Mouse (Mus musculus) forebrain, embryonic 13.5 days (tissue): Measurements from ENCODE around the gene Vat1. TPM values are rescaled to one million over a fixed set of nuclear protein-coding genes. Genes with fewer than 3 reads are reported as not detected.
"Not testable (repeated sequence)": the region's sequence is repeated elsewhere in the genome, so short reads cannot be mapped to it uniquely, and the experiment has no call there.

Experiments
- ATAC-seq: fragments of 200-750 bp; cut with Nextera tagmentation; 2 replicates; pipeline ENCODE4 v1.8.0; 2017
- H3K27ac ChIP-seq: fragments of 300-500 bp; sonication (generic); 2 replicates; pipeline ENCODE4 v1.5.1; 2015; ENCODE audit warnings: inconsistent platforms, mild to moderate bottlenecking, moderate library complexity
- H3K27me3 ChIP-seq: fragments of 300-500 bp; sonication (generic); 2 replicates; pipeline ENCODE4 v1.6.1; 2015; ENCODE audit warnings: mild to moderate bottlenecking, inconsistent platforms
- H3K36me3 ChIP-seq: fragments of 300-500 bp; sonication (generic); 2 replicates; pipeline ENCODE4 v1.6.1; 2015; ENCODE audit warnings: mild to moderate bottlenecking, inconsistent platforms; ENCODE audit not compliant: poor library complexity, severe bottlenecking
- H3K4me1 ChIP-seq: fragments of 300-500 bp; sonication (generic); 2 replicates; pipeline ENCODE4 v1.6.1; 2015; ENCODE audit warnings: inconsistent platforms
- H3K4me2 ChIP-seq: fragments of 300-500 bp; sonication (generic); 2 replicates; pipeline ENCODE4 v1.6.1; 2015; ENCODE audit warnings: inconsistent platforms, mild to moderate bottlenecking, moderate library complexity
- H3K4me3 ChIP-seq: fragments of 300-500 bp; sonication (generic); 2 replicates; pipeline ENCODE4 v1.5.1; 2015; ENCODE audit warnings: mild to moderate bottlenecking, inconsistent platforms
- H3K9ac ChIP-seq: fragments of 300-500 bp; sonication (generic); 2 replicates; pipeline ENCODE4 v1.6.1; 2015; ENCODE audit warnings: mild to moderate bottlenecking, inconsistent platforms
- H3K9me3 ChIP-seq: fragments of 300-500 bp; sonication (generic); replicated peaks from 2 replicates; pipeline ENCODE4 v1.6.1; 2016; ENCODE audit warnings: inconsistent platforms
- WGBS: fragments of 180-500 bp; shearing (Covaris S2); methylation state at CpG from one replicate; pipeline ENCODE4 v1.1.7; 2015; 5-methylcytosine and 5-hydroxymethylcytosine counted together
- polyA plus RNA-seq: library from polyadenylated mRNA; unstranded; fragments of >200 nt; fragmentation: Nextera tagmentation; extraction: Ambion mirVana; gene quantifications from 2 replicates; pipeline ENCODE4 v1.2.1, GENCODE M21; 2015

The Vat1 gene
- polyA plus RNA-seq, 1 experiment from 2014 or later: 67.0 TPM

- Histone ChIP-seq H3K4me3 (no peak overlapping the region), H3K27me3 (no peaks in the 10 kb centered on the region), H3K4me2 (no peak overlapping the region), H3K9ac (no peak overlapping the region), H3K9me3 (no peaks in the 10 kb centered on the region), H3K27ac (no peak overlapping the region), H3K4me1 (peaks cover 11% of the 10 kb centered on the region), H3K36me3 (peaks cover 8% of the 10 kb centered on the region)
- ATAC-seq: no peak
- WGBS: 82% methylated on average over 3 of the region's 3 CpGs
Measured at GRCm38 (mm10) chr11:101450394-101450793, 15.6 kb downstream of the Vat1 start.

DNA sequence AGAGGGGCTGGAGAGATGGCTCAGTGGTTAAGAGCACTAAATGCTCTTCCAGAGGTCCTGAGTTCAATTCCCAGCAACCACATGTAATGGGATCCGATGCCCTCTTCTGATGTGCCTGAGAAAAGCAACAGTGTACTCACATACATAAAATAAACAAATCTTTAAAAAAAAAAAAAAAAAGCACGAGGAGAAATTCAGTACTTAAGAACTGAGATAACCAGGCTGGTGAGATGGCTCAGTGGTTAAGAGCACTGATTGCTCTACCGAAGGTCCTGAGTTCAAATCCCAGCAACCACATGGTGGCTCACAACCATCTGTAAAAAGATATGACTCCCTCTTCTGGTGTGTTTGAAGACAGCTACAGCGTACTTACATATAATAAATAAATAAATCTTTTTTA is 16.4 kb downstream of the Vat1 start:
- H3K27me3 ChIP-seq, H3K27ac ChIP-seq, H3K9ac ChIP-seq, H3K9me3 ChIP-seq, H3K4me3 ChIP-seq, ATAC-seq, H3K4me2 ChIP-seq: not testable (repeated sequence)
- Histone ChIP-seq H3K4me1 (peaks cover 10% of the 10 kb centered on the region), H3K36me3 (peaks cover 16% of the 10 kb centered on the region)
- WGBS: 87% methylated on average over 4 of the region's 4 CpGs

- peaks cover 12% of the 10 kb centered on the region for H3K4me1 ChIP-seq
- H3K9me3 ChIP-seq: no peaks in the 10 kb centered on the region
- no peak overlapping the region for H3K4me3 ChIP-seq
- H3K36me3 ChIP-seq: peaks cover 23% of the 10 kb centered on the region
- WGBS: 78% methylated on average over 4 of the region's 4 CpGs
- no peak overlapping the region for H3K27ac ChIP-seq
- no peak overlapping the region for H3K4me2 ChIP-seq
- no peak for ATAC-seq
- no peaks in the 10 kb centered on the region for H3K27me3 ChIP-seq
- no peak overlapping the region for H3K9ac ChIP-seq
Measured at GRCm38 (mm10) chr11:101448899-101449298, 17.1 kb downstream of the Vat1 start.

DNA sequence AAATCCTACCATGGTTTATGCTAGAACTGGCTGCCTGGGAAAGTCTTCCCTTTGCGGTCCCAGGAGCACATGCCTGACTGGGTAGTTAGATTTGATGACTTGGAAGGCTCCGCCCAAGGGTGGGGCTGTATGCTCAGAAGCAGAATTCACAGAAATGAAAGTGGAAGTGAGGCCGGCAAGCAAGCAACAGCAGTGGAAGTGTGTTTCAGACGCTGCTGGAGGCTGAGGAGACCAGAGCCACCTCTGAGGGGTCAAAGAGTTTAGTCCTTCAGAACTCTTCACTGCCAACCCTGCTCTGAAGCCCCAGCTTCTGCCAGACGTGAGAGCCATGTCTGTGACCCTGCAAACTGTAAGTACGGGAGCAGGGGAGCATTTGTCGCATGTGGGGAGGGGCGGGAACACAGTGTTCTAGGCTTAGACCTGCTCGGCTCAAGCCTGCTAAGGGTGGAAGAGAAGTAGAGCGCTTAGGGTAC is 17.7 kb downstream of the Vat1 start, which contains the start of gene Ifi35:
TSS of gene Ifi35 (plus strand) at position 134 of the 473 bp plus-strand sequence.
- Histone ChIP-seq H3K4me3 (0 out of 2 replicates have a peak within 1 kb of the TSS, but pooled peaks have one; percentile 10), H3K4me2 (0 out of 2 replicates have a peak within 1 kb of the TSS, but pooled peaks have one; percentile 22), H3K36me3 (peaks cover 29% of the 10 kb centered on the region)

DNA sequence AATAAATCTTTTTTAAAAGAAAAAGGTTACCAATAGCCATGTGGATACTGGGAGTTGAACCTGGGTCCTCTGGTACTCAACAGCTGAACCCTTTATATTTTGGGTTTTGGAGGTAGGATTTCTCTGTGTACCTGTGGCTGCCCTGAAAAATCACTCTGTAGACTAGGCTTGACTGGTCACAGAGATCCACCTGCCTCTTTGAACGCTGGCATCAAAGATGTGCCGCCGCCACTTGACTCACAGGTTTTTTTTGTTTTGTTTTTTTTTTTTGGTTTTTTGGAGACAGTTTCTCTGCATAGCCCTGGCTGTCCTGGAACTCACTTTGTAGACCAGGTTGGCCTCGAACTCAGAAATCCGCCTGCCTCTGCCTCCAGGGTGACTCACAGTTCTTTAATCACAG is 18.2 kb downstream of the Vat1 start:
- peaks cover 31% of the 10 kb centered on the region for H3K36me3 ChIP-seq
- no peak for ATAC-seq
- no peaks in the 10 kb centered on the region for H3K27me3 ChIP-seq
- 88% methylated on average over 5 of the region's 5 CpGs for WGBS
- no peaks in the 10 kb centered on the region for H3K9me3 ChIP-seq
- no peak overlapping the region for H3K27ac ChIP-seq
- no peak overlapping the region for H3K9ac ChIP-seq
- peaks cover 23% of the 10 kb centered on the region for H3K4me1 ChIP-seq
- H3K4me3 ChIP-seq: no peak overlapping the region
- H3K4me2 ChIP-seq: no peak overlapping the region

More for the DNA sequence above, 17.7 kb downstream of the Vat1 start, which contains the start of gene Ifi35:
- Histone ChIP-seq H3K27ac (no peak within 1 kb of the TSS), H3K9me3 (no peaks in the 10 kb centered on the region), H3K27me3 (no peaks in the 10 kb centered on the region), H3K9ac (no peak within 1 kb of the TSS), H3K4me1 (peaks cover 18% of the 10 kb centered on the region)
- no peak for ATAC-seq
- 44% methylated on average over 10 of the region's 10 CpGs for WGBS

DNA sequence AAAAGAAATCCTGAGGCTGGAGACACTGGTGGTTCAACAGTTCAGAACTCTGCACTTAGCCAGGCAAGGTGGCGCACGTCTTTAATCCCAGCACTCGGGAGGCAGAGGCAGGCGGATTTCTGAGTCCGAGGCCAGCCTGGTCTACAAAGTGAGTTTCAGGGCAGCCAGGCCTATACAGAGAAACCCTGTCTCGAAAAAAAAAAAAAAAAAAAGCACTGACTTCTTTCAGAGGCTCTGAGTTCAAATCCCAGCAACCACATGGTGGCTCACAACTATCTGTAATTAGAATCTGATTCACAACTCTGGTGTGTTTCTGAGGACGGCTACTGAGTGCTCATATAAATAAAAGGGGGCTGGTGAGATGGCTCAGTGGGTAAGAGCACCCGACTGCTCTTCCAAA is 19.2 kb downstream of the Vat1 start:
- peaks cover 23% of the 10 kb centered on the region for H3K4me1 ChIP-seq
- not testable (repeated sequence) for H3K4me2 ChIP-seq, H3K27me3 ChIP-seq, H3K9ac ChIP-seq, H3K4me3 ChIP-seq, H3K9me3 ChIP-seq, H3K27ac ChIP-seq, ATAC-seq
- H3K36me3 ChIP-seq: peaks cover 31% of the 10 kb centered on the region
- 91% methylated on average over 8 of the region's 8 CpGs for WGBS

GRCm38 (mm10) chr11:101446319-101446718 is 19.7 kb downstream of the Vat1 start:
- H3K9me3 ChIP-seq: no peaks in the 10 kb centered on the region
- H3K9ac ChIP-seq: no peak overlapping the region
- no peak overlapping the region for H3K4me3 ChIP-seq
- no peaks in the 10 kb centered on the region for H3K27me3 ChIP-seq
- ATAC-seq: no peak
- peaks cover 31% of the 10 kb centered on the region for H3K36me3 ChIP-seq
- WGBS: 96% methylated on average over 1 of the region's 1 CpGs
- peaks cover 23% of the 10 kb centered on the region for H3K4me1 ChIP-seq
- H3K27ac ChIP-seq: no peak overlapping the region
- H3K4me2 ChIP-seq: no peak overlapping the region

- WGBS: under 1% methylated on average over 14 of the region's 14 CpGs
- ATAC-seq: no peak
- peaks cover 31% of the 10 kb centered on the region for H3K36me3 ChIP-seq
Measured at GRCm38 (mm10) chr11:101442760-101443159, 23.3 kb downstream of the Vat1 start.

DNA sequence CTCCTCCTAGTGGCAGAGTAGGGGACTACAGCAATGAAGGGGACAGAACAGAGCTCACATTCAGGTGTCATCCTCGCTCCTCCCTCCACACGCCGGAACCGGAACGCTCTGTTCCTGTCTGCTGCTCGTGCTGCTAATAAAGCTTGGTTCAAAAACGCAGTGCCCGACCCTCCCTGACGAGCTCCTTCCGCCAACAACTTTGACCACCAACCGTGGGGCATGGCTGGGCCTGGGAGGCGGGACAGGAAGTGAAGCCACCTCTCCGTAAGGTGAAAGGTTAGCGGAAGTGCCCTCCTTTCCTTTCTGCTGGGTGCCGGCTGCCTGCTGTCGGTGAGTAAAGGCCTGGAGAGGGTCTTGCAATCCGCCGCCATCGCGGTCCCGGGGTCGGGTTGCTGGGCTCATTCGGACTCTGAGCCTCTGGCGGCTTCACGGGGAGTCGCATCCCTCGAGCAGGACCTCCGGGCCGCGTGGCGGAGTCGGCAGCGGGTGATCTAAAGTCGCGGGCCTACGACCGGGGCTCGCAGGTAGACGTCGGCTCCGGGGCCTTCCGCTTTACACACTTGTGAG is 23.8 kb downstream of the Vat1 start, which contains the start of gene Rpl27:
TSS of gene Rpl27 (plus strand) at position 172 of the 567 bp plus-strand sequence.
- WGBS: 0% methylated on average over 42 of the region's 42 CpGs
- peak; percentile 98 for ATAC-seq
- H3K4me1 ChIP-seq: peaks cover 23% of the 10 kb centered on the region
- peak within 1 kb of the TSS; percentile 85 for H3K4me3 ChIP-seq
- H3K36me3 ChIP-seq: peaks cover 31% of the 10 kb centered on the region
- peak within 1 kb of the TSS; percentile 97 for H3K9ac ChIP-seq
- H3K4me2 ChIP-seq: peak within 1 kb of the TSS; percentile 97
- peak within 1 kb of the TSS; percentile 92 for H3K27ac ChIP-seq
- no peaks in the 10 kb centered on the region for H3K9me3 ChIP-seq
- no peaks in the 10 kb centered on the region for H3K27me3 ChIP-seq

More at GRCm38 (mm10) chr11:101442760-101443159, 23.3 kb downstream of the Vat1 start:
- Histone ChIP-seq H3K4me1 (peaks cover 23% of the 10 kb centered on the region), H3K4me2 (peak overlapping the region; percentile 97), H3K9me3 (no peaks in the 10 kb centered on the region), H3K4me3 (peak overlapping the region; percentile 85), H3K27ac (peak overlapping the region; percentile 92), H3K27me3 (no peaks in the 10 kb centered on the region), H3K9ac (peak overlapping the region; percentile 97)

GRCm38 (mm10) chr11:101441450-101442126 is 24.4 kb downstream of the Vat1 start:
- H3K4me1 ChIP-seq: peaks cover 23% of the 10 kb centered on the region
- peak overlapping the region; percentile 85 for H3K4me3 ChIP-seq
- peaks cover 31% of the 10 kb centered on the region for H3K36me3 ChIP-seq
- H3K27me3 ChIP-seq, ATAC-seq, H3K9me3 ChIP-seq, H3K27ac ChIP-seq, H3K9ac ChIP-seq: not testable (repeated sequence)
- H3K4me2 ChIP-seq: peak overlapping the region; percentile 48
- WGBS: 37% methylated on average over 15 of the region's 15 CpGs

GRCm38 (mm10) chr11:101438006-101438405 is 28.0 kb downstream of the Vat1 start:
- H3K27ac ChIP-seq, H3K4me1 ChIP-seq, H3K9ac ChIP-seq, H3K27me3 ChIP-seq, H3K4me3 ChIP-seq, H3K4me2 ChIP-seq, H3K9me3 ChIP-seq, ATAC-seq: not testable (repeated sequence)
- 59% methylated on average over 3 of the region's 3 CpGs for WGBS
- H3K36me3 ChIP-seq: peaks cover 30% of the 10 kb centered on the region

DNA sequence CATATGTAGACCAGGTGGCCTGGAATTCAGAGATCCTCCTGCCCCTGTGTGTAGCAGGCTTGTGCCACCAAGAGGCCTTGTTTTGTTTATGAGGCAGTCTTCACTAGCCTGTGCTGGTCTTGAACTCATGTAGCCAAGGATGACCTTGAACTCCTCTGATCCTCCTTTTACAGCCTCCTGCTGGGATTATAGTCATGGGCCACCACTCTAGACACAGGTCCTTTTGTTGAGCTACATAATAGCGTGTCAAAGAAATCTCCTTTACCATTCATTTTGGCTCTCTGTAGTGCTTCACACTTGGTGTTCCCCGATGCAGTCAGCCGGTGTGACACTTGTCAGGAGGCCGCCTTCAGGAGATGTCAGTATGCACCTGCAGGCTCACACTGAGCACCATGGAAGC is 29.1 kb downstream of the Vat1 start:
- no peaks in the 10 kb centered on the region for H3K27me3 ChIP-seq
- no peak overlapping the region for H3K4me3 ChIP-seq
- H3K9ac ChIP-seq: no peak overlapping the region
- no peaks in the 10 kb centered on the region for H3K4me1 ChIP-seq
- H3K4me2 ChIP-seq: no peak overlapping the region
- 40% methylated on average over 4 of the region's 4 CpGs for WGBS
- H3K9me3 ChIP-seq: no peaks in the 10 kb centered on the region
- peaks cover 39% of the 10 kb centered on the region for H3K36me3 ChIP-seq
- H3K27ac ChIP-seq: no peak overlapping the region
- ATAC-seq: no peak
